Mouse (Mus musculus) neutrophil, adult 5-6 weeks (primary cell): ENCODE data around the gene Pkp4. TPM values are rescaled to one million over a fixed set of nuclear protein-coding genes. Genes with fewer than 3 reads are reported as not detected.

ENCODE experiments used
- ATAC-seq: fragments of 151-379, 151-347 bp; 2 replicates; pipeline ENCODE4 v1.8.0; 2017; ENCODE audit warnings: mild to moderate bottlenecking, moderate TSS enrichment; ENCODE audit not compliant: insufficient number of reproducible peaks, poor library complexity, low FRiP score, severe bottlenecking; ENCODE audit errors: extremely low read depth
- total RNA-seq: library from RNA; stranded (forward); fragments of 200-1000 nt; gene quantifications from 2 replicates; pipeline ENCODE4 v1.2.3, GENCODE M21; 2017

Pkp4 gene
- total RNA-seq, 1 experiment from 2014 or later: 2.9 TPM

- ATAC-seq: no peak
Measured at GRCm38 (mm10) chr2:59181321-59182113, 20.9 kb downstream of the Pkp4 start.

DNA sequence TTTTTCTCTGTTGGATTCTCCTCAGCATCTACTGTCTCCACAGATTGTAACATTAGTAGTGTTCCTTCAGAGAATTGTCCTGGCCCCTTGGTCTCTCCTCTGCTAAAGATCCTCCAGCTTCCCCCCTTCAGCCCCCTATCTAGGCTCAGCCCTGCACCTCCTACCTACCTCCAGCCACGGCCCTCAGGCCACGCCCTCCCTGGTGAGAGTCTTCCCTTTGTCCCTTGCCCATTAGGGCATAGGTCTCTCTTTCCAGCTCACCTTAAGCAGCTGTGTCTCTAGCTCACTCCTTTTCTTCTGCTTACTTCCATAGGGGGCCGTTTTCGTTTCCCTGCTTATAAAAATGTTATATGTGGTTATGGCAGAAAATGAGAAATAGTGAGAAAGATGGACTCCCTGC, 22.9 kb downstream of the Pkp4 start:
- ATAC-seq: no peak

- no peak for ATAC-seq
Measured at GRCm38 (mm10) chr2:59184107-59185064, 23.7 kb downstream of the Pkp4 start.

GRCm38 (mm10) chr2:59186122-59186521, 25.5 kb downstream of the Pkp4 start:
- no peak for ATAC-seq

DNA sequence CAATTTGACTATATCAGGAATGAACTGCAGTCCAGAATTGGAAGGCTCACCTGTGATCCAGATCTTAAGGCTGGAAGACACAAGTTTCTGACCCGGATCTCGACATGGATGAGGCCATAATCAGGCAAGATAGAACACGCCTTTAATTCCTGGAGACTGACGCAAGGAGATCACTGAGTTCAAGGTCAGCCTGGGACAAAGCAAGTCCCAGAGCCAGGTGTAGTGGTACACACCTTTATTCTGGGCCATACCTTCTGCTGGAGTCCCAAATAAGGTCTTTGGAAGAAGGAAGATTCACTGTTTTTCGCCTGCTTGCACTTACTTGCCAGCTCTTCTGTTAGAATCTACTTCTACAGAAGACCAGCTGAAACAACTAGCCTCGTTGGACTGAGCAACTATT, 26.3 kb downstream of the Pkp4 start:
- ATAC-seq: no peak

- ATAC-seq: no peak
Measured at GRCm38 (mm10) chr2:59188306-59188705, 27.7 kb downstream of the Pkp4 start.

GRCm38 (mm10) chr2:59189661-59190185, 29.1 kb downstream of the Pkp4 start:
- ATAC-seq: no peak

DNA sequence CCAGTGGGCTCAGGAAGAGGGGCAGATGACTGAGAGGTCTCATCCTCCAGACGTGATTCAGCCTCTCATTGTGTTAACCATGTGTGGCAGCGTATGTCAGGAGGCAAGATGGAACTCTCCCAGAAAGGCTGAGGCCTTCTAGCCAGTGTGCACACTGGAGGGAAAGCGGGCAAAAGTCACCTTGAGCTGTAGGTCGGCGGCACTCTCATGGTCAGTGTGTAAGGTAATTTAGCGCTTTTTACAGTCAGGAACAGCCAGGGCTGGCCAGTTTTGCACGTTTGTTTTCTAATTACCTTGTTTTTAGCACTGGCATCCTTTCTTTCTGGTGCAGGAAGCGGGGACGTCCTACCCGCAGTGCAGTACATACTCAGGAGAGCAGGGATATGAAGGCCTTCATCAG, 29.5 kb downstream of the Pkp4 start:
- ATAC-seq: no peak

GRCm38 (mm10) chr2:59191466-59191865, 30.8 kb downstream of the Pkp4 start:
- ATAC-seq: no peak

GRCm38 (mm10) chr2:59193117-59193516, 32.5 kb downstream of the Pkp4 start:
- no peak for ATAC-seq

GRCm38 (mm10) chr2:59197156-59197555, 36.5 kb downstream of the Pkp4 start:
- ATAC-seq: no peak

DNA sequence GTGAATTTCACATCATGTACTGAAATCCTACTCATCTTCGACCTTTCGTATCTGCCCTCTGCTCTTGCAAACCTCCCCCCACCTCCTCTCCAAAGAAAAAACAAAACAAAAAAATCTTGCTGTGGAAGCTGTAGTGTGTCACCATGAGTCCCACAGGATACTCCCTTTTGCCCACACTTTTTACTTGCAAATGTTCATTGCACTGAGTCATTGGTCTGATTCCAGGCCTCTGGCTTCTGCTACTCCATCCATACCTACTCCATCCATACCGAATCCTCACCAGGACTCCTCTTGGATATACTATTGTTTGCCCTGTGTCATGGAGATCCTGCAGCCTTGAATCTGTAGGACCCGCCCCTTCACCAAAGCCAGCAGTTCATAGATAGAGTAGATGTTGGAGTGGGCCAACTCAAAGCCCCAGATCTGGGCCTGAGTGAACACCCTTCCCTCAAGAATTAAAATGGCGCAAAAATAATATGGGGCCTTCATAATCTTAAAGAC, 38.9 kb downstream of the Pkp4 start:
- no peak for ATAC-seq

- no peak for ATAC-seq
Measured at GRCm38 (mm10) chr2:59200511-59200910, 39.9 kb downstream of the Pkp4 start.

- no peak for ATAC-seq
Measured at GRCm38 (mm10) chr2:59202930-59203329, 42.3 kb downstream of the Pkp4 start.

DNA sequence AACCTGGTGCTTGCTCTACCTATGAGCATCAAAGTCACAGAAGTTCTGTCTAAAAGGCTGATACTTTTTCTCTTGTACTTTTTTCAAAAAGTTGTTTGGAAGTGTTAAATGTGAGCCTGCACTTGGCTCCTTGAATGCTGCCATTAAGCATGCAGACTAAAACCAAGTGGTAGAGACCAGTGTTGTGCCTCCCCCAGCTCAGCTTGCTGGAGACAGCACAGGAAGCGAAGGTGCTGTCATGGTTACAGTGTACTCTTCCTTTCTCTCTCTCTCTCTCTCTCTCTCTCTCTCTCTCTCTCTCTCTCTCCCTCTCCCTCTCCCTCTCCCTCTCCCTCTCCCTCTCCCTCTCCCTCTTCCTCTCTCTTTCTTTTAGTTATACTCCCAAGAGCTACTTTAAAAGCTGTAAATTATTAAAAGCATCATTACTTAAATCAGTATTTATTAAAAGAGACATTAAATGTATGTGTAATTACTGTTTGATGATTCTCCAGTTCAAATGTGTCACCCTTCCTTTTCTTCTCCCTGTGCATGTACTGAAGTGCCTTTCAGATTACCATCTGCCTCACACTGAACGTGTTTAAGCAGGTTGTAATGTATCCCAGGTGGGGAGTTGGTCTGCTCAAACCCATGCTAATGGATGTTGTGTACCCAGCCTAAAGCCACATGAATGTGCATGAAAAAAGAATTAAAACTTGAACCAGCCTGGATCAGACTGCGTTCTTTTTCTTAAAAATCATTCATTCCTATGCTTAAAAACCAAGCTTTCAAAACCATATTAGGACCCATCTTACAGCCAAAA, 43.2 kb downstream of the Pkp4 start:
- ATAC-seq: no peak

DNA sequence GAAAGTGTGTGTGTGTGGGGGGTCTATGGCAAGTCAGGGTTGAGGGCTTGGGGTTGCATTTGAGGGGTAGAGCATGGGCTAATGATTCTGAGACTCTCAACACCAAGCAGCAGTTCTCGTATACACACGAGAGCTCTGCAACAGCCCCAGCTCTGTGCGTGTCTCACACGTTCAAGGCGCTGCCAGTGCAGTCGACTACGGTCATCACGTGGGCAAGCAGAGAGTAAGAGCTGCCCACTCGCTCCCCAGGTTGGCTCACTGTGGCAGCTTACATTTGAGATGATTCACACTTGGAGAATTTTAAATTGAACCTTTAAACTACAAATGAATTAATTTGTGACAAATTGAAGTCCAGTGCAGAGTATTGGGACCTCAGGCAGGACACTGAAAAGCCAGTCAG, 44.4 kb downstream of the Pkp4 start:
- no peak for ATAC-seq

DNA sequence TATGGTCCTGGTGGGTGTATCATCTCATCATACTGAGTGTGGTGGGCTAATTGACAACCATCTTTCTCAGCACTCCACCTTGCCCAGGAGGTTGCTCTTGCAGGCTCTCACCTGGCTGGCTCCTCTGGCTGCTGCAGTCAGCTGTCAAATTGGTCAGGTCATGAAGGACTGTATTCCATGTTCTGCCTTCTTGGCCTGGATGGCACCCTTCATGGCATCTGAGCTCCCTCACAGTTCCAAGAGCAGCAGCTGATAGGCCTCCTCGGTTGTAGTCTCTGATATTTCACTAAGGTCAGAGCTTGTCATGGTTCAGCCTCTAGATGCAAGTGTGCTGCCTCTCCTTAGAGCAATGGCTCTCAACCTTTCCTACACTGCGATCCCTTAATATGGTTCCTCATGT, 45.5 kb downstream of the Pkp4 start:
- no peak for ATAC-seq

DNA sequence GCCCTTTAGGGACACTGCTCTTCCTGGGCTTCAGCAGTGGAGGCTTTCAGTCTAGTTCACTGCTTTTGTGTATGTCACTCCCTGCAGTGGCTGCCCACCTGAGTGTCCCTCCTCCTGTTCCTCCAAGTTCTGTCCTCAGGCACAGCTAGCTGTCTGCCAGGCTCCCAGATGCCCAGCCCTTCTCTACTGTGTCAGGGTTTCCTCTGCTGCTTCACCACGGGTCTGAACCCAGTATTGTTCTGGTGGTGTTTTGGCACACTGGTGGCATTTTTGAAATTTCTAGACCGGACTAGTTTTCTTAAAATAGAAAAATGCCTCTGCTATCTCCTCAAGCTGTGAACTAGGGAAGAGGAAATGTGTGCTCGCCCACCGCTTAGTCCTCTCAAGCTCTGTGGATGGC, 46.6 kb downstream of the Pkp4 start:
- ATAC-seq: no peak

DNA sequence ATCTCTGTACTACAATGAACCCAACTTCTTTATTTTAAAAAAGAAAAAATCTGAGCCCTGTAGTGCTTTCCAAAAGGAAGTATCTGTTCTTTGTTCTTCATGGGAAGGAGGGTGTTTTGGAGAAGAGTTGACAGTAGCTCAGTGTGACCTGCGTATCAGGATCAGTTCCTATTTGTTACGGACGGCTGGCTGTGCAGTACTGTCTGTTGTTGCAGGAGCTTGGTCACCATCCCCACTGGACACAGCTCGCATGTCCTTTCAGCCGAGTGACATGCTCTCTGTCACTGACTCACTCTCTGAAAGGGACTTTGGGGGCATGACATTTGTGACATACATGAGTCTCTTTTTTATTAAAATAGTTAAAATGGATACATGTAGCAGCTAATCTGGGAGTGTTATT, 47.1 kb downstream of the Pkp4 start:
- ATAC-seq: no peak
